Mouse (Mus musculus): Measurements from ENCODE around the gene Foxm1. TPM values are rescaled to one million over a fixed set of nuclear protein-coding genes. Genes with fewer than 3 reads are reported as not detected.

Foxm1 gene
- polyA plus RNA-seq, 1 experiment from 2014 or later: 31.3 TPM

DNA sequence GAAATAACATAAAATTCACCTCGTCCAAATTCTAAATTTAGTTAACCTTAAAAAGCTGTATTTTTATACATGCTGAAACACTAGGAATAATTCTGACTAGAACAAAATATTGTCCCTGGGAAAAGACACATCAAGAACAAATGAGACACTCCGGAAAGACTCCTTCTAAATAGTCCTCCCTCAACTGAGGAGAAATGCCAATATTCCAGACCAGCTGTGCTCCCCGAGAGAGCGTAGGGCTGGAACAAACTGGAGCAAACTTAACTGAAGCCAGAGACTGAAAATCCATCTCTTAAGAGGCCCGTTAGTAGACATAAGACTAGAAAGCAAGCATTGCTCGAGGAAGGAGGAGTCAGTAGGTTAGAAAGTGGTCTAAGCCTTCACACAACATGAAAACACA lies 16.0 kb upstream of the Foxm1 start:
- Histone ChIP-seq H3K4me1 (ENCODE audit: insufficient read depth, low read length) (0 out of 2 replicates have a peak, but pooled peaks cover 5% of the 10 kb centered on the region), H3K4me3 (ENCODE audit: low read length) (no peak overlapping the region), H3K27ac (ENCODE audit: low read length) (peak overlapping the region; percentile 2; the same call in 1 of the 2 replicates), H3K9ac (replicated peaks; ENCODE audit: low read length) (no peak overlapping the region), H3K27me3 (ENCODE audit: insufficient read depth, low read length) (no peaks in the 10 kb centered on the region), H3K4me2 (replicated peaks; ENCODE audit: low read depth, low read length) (no peak overlapping the region), H3K9me3 (ENCODE audit: low read length) (no peaks in the 10 kb centered on the region), H3K36me3 (ENCODE audit: insufficient read depth, low read length) (peaks cover 13% of the 10 kb centered on the region)
- 78% methylated on average over 6 of the region's 6 CpGs for WGBS
- no peak for ATAC-seq (ENCODE audit: low FRiP score, low TSS enrichment)

DNA sequence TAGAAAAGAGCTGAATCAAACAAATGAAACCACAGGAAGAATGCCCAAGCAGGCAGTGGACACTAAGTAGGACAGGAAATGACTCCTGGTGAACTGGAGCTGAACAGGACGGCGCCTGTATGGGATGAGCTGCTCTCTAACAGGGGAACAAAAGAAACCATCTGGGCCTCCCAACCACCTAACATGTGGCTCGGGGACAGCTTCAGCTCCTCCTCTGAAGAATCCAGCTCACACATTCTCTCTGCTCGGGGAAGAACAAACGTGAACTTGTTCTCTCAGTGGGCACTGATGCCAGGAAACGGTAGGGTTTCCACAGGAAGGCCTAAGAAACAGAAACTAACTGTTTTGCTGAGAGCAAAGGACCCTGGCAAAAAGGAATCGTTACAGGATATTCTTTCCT lies 13.1 kb upstream of the Foxm1 start:
- no peak for ATAC-seq (ENCODE audit: low FRiP score, low TSS enrichment)
- 0 out of 2 replicates have a peak overlapping the region, but pooled peaks have one; percentile 6 for H3K9ac ChIP-seq (replicated peaks; ENCODE audit: low read length)
- WGBS: 46% methylated on average over 7 of the region's 7 CpGs
- H3K27ac ChIP-seq (ENCODE audit: low read length): peak overlapping the region; percentile 35; the same call in 1 of the 2 replicates
- peaks cover 11% of the 10 kb centered on the region for H3K4me1 ChIP-seq (ENCODE audit: insufficient read depth, low read length)
- no peaks in the 10 kb centered on the region for H3K9me3 ChIP-seq (ENCODE audit: low read length)
- H3K4me2 ChIP-seq (replicated peaks; ENCODE audit: low read depth, low read length): no peak overlapping the region
- H3K27me3 ChIP-seq (ENCODE audit: insufficient read depth, low read length): no peaks in the 10 kb centered on the region
- peaks cover 6% of the 10 kb centered on the region for H3K36me3 ChIP-seq (ENCODE audit: insufficient read depth, low read length)
- H3K4me3 ChIP-seq (ENCODE audit: low read length): no peak overlapping the region

DNA sequence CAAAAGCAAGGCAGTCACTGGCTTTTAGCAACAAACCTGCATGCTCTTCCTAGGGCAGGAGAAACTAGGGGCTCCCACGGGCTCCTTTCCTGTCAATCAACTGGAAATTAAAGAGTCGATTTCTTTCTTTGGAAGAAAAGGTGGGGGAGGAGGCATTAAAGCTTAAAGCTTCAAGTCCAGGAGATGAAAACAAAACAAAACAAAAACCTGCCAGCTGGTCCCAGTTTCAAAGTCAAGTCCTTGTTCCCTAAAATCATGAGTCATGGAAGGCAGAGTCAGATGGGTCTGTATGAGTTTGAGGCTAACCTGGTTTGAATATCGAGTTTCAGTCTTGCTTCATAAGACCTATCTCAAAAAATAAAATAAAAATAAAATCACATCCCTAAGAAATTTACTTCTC lies 8.6 kb upstream of the Foxm1 start:
- 41% methylated on average over 3 of the region's 3 CpGs for WGBS
- peak overlapping the region; percentile 85; the same call in 1 of the 2 replicates for H3K4me3 ChIP-seq (ENCODE audit: low read length)
- H3K4me2 ChIP-seq (replicated peaks; ENCODE audit: low read depth, low read length): peak overlapping the region; percentile 84
- peak overlapping the region; percentile 17; the same call in 1 of the 2 replicates for H3K27ac ChIP-seq (ENCODE audit: low read length)
- no peaks in the 10 kb centered on the region for H3K27me3 ChIP-seq (ENCODE audit: insufficient read depth, low read length)
- peaks cover 20% of the 10 kb centered on the region for H3K4me1 ChIP-seq (ENCODE audit: insufficient read depth, low read length)
- H3K9ac ChIP-seq (replicated peaks; ENCODE audit: low read length): no peak overlapping the region
- no peaks in the 10 kb centered on the region for H3K9me3 ChIP-seq (ENCODE audit: low read length)
- peaks cover 31% of the 10 kb centered on the region for H3K36me3 ChIP-seq (ENCODE audit: insufficient read depth, low read length)
- ATAC-seq (ENCODE audit: low FRiP score, low TSS enrichment): no peak

DNA sequence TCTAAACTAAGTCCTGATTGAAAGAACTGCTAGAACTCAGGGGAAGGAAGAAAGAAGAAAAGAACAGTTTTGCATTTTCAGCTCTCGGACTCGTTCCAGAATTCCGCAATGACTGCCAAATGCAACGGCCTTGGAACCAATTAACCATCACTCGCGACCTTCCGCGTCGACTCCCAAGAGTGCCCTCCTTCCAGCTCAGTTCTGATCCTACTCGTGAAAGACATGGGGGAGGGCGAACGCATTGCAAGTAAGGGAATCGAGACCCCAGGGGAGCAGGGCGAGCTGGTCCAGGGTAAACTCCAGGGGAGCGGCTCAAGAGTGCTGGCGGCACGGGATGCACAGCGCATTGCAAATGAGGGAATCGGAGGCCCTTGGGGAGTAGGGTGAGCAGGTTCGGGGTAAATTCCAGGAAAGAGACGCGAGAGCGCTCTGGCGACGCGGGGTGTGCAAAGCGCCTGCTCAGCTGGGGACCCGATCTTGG lies 7.5 kb upstream of the Foxm1 start:
- Histone ChIP-seq H3K36me3 (ENCODE audit: insufficient read depth, low read length) (peaks cover 31% of the 10 kb centered on the region), H3K4me2 (replicated peaks; ENCODE audit: low read depth, low read length) (peak overlapping the region; percentile 84), H3K9ac (replicated peaks; ENCODE audit: low read length) (peak overlapping the region; percentile 82), H3K9me3 (ENCODE audit: low read length) (no peaks in the 10 kb centered on the region), H3K4me3 (ENCODE audit: low read length) (peak overlapping the region; percentile 85), H3K27ac (ENCODE audit: low read length) (peak overlapping the region; percentile 89), H3K27me3 (ENCODE audit: insufficient read depth, low read length) (no peaks in the 10 kb centered on the region), H3K4me1 (ENCODE audit: insufficient read depth, low read length) (peaks cover 20% of the 10 kb centered on the region)
- WGBS: under 1% methylated on average over 24 of the region's 28 CpGs
- ATAC-seq (ENCODE audit: low FRiP score, low TSS enrichment): peak; percentile 62

DNA sequence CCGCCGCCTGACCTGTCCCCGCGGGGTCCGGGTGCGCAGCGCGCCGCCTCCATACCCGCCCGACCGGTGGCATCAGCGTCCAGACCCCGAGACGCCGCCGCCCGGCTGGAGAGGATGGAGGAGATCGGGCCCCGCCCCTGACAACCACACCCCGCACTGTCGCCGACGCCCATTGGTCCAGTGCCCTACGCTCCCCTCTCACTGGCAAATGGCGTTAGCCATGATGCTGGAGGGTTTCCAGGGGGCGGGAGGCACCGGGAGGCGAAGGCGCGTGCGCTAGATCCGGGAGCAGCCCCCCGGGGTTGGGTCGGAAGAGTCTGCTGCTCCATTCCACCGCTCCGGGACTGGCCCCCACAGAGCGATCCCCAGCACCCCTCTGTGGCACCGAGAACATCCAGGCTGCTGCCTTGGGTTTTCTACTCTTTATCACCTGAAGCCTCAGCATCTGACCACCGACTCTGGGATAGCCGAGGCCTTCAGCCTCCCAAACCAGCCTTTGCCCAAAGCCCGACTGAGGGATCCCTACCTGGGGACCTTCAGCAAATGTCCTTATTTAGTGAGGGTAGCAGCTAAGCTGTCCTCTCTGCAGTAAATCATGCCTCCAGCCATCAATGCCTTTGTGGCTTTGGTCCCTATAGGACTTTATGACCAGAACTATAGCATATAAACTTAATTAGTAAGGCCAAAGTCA lies 6.9 kb upstream of the Foxm1 start, which contains the start of gene Tulp3:
Gene Tulp3 (minus strand): TSS at position 126 of the 691 bp plus-strand sequence.
- under 1% methylated on average over 35 of the region's 42 CpGs for whole genome bisulfite sequencing
- H3K36me3 ChIP-seq (ENCODE audit: insufficient read depth, low read length): peaks cover 26% of the 10 kb centered on the region
- no peaks in the 10 kb centered on the region for H3K27me3 ChIP-seq (ENCODE audit: insufficient read depth, low read length)
- H3K4me2 ChIP-seq (replicated peaks; ENCODE audit: low read depth, low read length): peak within 1 kb of the TSS; percentile 84
- H3K9ac ChIP-seq (replicated peaks; ENCODE audit: low read length): peak within 1 kb of the TSS; percentile 82
- peak within 1 kb of the TSS; percentile 89 for H3K27ac ChIP-seq (ENCODE audit: low read length)
- H3K9me3 ChIP-seq (ENCODE audit: low read length): no peaks in the 10 kb centered on the region
- H3K4me3 ChIP-seq (ENCODE audit: low read length): peak within 1 kb of the TSS; percentile 85
- H3K4me1 ChIP-seq (ENCODE audit: insufficient read depth, low read length): peaks cover 23% of the 10 kb centered on the region
- ATAC-seq (ENCODE audit: low FRiP score, low TSS enrichment): peak; percentile 98

DNA sequence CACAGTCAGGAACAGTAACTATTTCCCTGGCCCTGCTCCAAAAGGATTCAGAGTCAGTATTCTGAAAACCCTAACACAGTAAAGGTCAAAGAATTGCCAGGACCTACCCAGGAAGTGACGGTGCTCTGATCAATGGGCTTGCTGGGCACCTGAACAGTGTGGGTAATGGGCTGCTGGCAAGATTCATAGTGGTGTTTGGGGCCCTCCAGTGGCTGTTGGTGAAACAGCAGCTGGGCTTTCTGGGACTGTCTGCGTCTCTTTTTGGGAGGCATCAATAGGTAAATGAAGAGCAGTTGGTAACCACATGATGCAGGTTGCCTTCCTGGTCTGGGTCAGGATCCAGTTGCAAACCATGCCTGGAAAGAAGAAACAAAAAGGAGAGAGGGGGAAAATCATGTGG lies 3.8 kb upstream of the Foxm1 start:
- Histone ChIP-seq H3K27me3 (ENCODE audit: insufficient read depth, low read length) (no peaks in the 10 kb centered on the region), H3K9ac (replicated peaks; ENCODE audit: low read length) (no peak overlapping the region), H3K27ac (ENCODE audit: low read length) (no peak overlapping the region), H3K4me1 (ENCODE audit: insufficient read depth, low read length) (peaks cover 38% of the 10 kb centered on the region), H3K9me3 (ENCODE audit: low read length) (no peaks in the 10 kb centered on the region), H3K4me3 (ENCODE audit: low read length) (no peak overlapping the region), H3K4me2 (replicated peaks; ENCODE audit: low read depth, low read length) (no peak overlapping the region), H3K36me3 (ENCODE audit: insufficient read depth, low read length) (peaks cover 25% of the 10 kb centered on the region)
- 22% methylated on average over 2 of the region's 2 CpGs for WGBS
- no peak for ATAC-seq (ENCODE audit: low FRiP score, low TSS enrichment)

DNA sequence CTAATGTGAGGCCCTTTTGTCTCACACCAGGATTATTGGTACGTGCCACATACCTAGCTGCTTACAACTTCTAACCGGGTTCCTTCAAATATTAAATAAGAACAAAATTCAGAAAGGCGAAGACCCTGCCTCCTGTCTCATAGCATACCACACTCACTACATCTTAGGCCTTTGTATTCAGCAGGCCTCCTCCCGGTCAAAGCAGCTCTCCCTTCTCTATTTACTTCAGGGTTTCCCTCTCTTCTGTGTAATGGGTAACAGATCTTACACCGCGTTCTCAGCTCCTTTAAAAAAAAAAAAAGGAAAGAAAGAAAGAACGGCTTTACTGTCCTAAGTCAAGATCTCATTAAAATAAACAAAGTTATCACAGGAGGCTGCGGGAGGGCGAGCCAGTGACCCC lies 866 bp upstream of the Foxm1 start:
- peak overlapping the region; percentile 81 for H3K4me3 ChIP-seq (ENCODE audit: low read length)

DNA sequence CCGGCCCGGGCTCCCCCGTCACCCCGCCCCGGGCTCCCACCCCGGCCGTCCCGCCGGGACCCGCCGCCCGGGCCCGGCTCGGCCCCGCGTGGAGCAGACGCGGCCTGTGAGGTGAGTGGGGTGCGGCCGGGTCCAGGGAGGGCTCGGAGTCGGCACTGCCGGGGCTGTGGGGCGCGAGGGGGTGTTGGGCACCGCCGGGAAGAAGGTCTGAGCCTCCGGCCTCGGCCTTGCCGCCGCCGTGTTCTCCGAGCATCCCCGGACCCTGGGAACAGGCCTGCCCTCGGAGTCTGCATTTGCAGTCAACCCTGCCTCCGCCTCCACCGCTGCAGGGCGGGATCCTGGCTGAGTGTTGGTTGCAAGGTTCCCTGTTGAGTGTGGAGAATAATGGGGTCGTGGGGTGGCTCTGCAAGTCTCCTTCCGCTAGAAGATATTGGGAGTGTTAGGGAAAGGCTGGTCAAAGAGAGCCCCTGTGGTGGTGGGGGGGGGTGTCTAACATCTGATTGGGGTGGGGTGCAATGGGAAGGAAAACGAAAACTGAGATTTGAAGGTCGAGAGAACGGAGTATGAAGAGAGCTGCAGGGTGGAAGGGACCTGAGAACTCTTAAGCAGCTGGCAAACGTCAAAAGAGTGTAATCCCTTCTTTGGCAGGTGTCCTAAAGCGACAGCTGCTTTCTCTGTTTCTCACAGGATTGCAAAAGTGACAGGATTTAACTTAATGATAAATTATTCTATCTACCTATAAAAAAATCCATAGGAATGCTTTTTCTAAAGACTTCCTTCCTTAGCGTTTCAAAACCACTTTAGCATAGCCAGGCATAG lies 449 bp downstream of the Foxm1 start:
- peaks cover 30% of the 10 kb centered on the region for H3K36me3 ChIP-seq (ENCODE audit: insufficient read depth, low read length)
- peaks cover 28% of the 10 kb centered on the region for H3K4me1 ChIP-seq (ENCODE audit: insufficient read depth, low read length)
- H3K27ac ChIP-seq (ENCODE audit: low read length): peak overlapping the region; percentile 93
- H3K4me2 ChIP-seq (replicated peaks; ENCODE audit: low read depth, low read length): peak overlapping the region; percentile 79
- H3K9me3 ChIP-seq (ENCODE audit: low read length): no peaks in the 10 kb centered on the region
- no peaks in the 10 kb centered on the region for H3K27me3 ChIP-seq (ENCODE audit: insufficient read depth, low read length)
- ATAC-seq (ENCODE audit: low FRiP score, low TSS enrichment): peak; percentile 74
- peak overlapping the region; percentile 85 for H3K9ac ChIP-seq (replicated peaks; ENCODE audit: low read length)
- under 1% methylated on average over 41 of the region's 46 CpGs for WGBS
- H3K4me3 ChIP-seq (ENCODE audit: low read length): peak overlapping the region; percentile 81

More for the DNA sequence above, 866 bp upstream of the Foxm1 start:
- H3K4me2 ChIP-seq (replicated peaks; ENCODE audit: low read depth, low read length): peak overlapping the region; percentile 79
- 18% methylated on average over 9 of the region's 9 CpGs for WGBS
- peaks cover 31% of the 10 kb centered on the region for H3K36me3 ChIP-seq (ENCODE audit: insufficient read depth, low read length)
- no peaks in the 10 kb centered on the region for H3K9me3 ChIP-seq (ENCODE audit: low read length)
- no peak for ATAC-seq (ENCODE audit: low FRiP score, low TSS enrichment)
- no peaks in the 10 kb centered on the region for H3K27me3 ChIP-seq (ENCODE audit: insufficient read depth, low read length)
- peak overlapping the region; percentile 93 for H3K27ac ChIP-seq (ENCODE audit: low read length)
- peak overlapping the region; percentile 85 for H3K9ac ChIP-seq (replicated peaks; ENCODE audit: low read length)
- H3K4me1 ChIP-seq (ENCODE audit: insufficient read depth, low read length): peaks cover 28% of the 10 kb centered on the region

DNA sequence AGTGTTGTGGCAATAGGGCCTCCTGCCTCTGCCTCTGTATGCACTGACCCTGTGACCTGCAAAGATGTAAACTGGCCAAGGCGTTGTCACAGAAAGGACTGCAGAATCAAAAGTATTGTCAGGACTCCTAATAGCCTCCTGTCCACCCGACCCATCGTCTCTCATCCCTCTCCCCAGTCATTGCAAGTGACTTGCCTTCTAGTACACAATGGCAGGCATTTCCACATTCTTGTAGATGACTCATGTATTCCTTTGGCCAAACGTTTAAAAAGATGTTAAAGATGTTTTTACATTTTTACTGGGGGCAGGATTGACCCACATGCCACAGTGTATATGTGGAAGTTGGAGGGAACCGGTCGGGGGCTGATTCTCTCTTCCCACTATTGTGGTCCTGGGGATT lies 2.0 kb downstream of the Foxm1 start:
- no peak for ATAC-seq (ENCODE audit: low FRiP score, low TSS enrichment)
- no peaks in the 10 kb centered on the region for H3K27me3 ChIP-seq (ENCODE audit: insufficient read depth, low read length)
- peaks cover 28% of the 10 kb centered on the region for H3K4me1 ChIP-seq (ENCODE audit: insufficient read depth, low read length)
- H3K36me3 ChIP-seq (ENCODE audit: insufficient read depth, low read length): peaks cover 32% of the 10 kb centered on the region
- no peak overlapping the region for H3K27ac ChIP-seq (ENCODE audit: low read length)
- no peak overlapping the region for H3K9ac ChIP-seq (replicated peaks; ENCODE audit: low read length)
- no peaks in the 10 kb centered on the region for H3K9me3 ChIP-seq (ENCODE audit: low read length)
- no peak overlapping the region for H3K4me2 ChIP-seq (replicated peaks; ENCODE audit: low read depth, low read length)
- 78% methylated on average over 6 of the region's 6 CpGs for WGBS
- no peak overlapping the region for H3K4me3 ChIP-seq (ENCODE audit: low read length)
